Mouse (Mus musculus) MEL (cell line): ENCODE measurements around the gene Mapt.

Source experiments
- CTCF ChIP-seq, 3 experiments: IDR thresholded peaks in 2 of 3; conservative IDR thresholded peaks in 1 of 3; 2 replicates each; pipeline ENCODE4 v1.5.1; 2011 to 2012; ENCODE audit warnings: low read length in 3 of 3, low read depth in 2 of 3, mild to moderate bottlenecking in 2 of 3, improper control_type of control experiment in 1 of 3, inconsistent platforms in 1 of 3, mixed read lengths in 1 of 3, moderate library complexity in 1 of 3; ENCODE audit not compliant: control insufficient read depth in 1 of 3, insufficient read depth in 1 of 3, poor library complexity in 1 of 3, severe bottlenecking in 1 of 3
- EP300 ChIP-seq, 2 experiments: IDR thresholded peaks; 2 replicates each; pipeline ENCODE4 v1.6.1; 2011; ENCODE audit warnings: improper control_type of control experiment in 2 of 2, low read length in 2 of 2, low read depth in 1 of 2, mild to moderate bottlenecking in 1 of 2
- GATA1 ChIP-seq: IDR thresholded peaks from 2 replicates; pipeline ENCODE4 v1.6.1; 2011; ENCODE audit warnings: low read depth, low read length, improper control_type of control experiment
- KAT2A ChIP-seq: conservative IDR thresholded peaks from 2 replicates; pipeline ENCODE4 v1.6.1; 2012; ENCODE audit warnings: low read depth, low read length, improper control_type of control experiment, inconsistent platforms
- MAX ChIP-seq: IDR thresholded peaks from 2 replicates; pipeline ENCODE4 v1.6.1; 2011; ENCODE audit warnings: low read length, improper control_type of control experiment
- MEF2A ChIP-seq: IDR thresholded peaks from 2 replicates; pipeline ENCODE4 v1.6.1; 2014; ENCODE audit warnings: low read depth, mild to moderate bottlenecking, inconsistent platforms, low read length, improper control_type of control experiment; ENCODE audit not compliant: poor library complexity, insufficient replicate concordance, severe bottlenecking; ENCODE audit errors: extremely low read depth
- POLR2A ChIP-seq, 2 experiments: IDR thresholded peaks; 2 replicates each; pipeline ENCODE4 v1.6.1; 2011 to 2012; ENCODE audit warnings: low read length in 2 of 2, mild to moderate bottlenecking in 2 of 2, control low read depth in 1 of 2, improper control_type of control experiment in 1 of 2, low read depth in 1 of 2, moderate library complexity in 1 of 2; ENCODE audit not compliant: control insufficient read depth in 1 of 2, insufficient read depth in 1 of 2, poor library complexity in 1 of 2
- RAD21 ChIP-seq: IDR thresholded peaks from 2 replicates; pipeline ENCODE4 v1.6.1; 2011; ENCODE audit warnings: mild to moderate bottlenecking, low read depth, low read length, improper control_type of control experiment
- RCOR1 ChIP-seq: IDR thresholded peaks from 2 replicates; pipeline ENCODE4 v1.6.1; 2012; ENCODE audit warnings: low read depth, mild to moderate bottlenecking, inconsistent platforms, low read length, improper control_type of control experiment
- ZC3H11A ChIP-seq: IDR thresholded peaks from 2 replicates; pipeline ENCODE4 v1.6.1; 2012; ENCODE audit warnings: low read depth, mild to moderate bottlenecking, inconsistent platforms, low read length, improper control_type of control experiment
- ZMIZ1 ChIP-seq: IDR thresholded peaks from 2 replicates; pipeline ENCODE4 v1.6.1; 2012; ENCODE audit warnings: low read depth, mild to moderate bottlenecking, inconsistent platforms, low read length, improper control_type of control experiment, moderate library complexity

GRCm38 (mm10) chr11:104249420-104249819, 18.2 kb downstream of the Mapt start:
- TF ChIP-seq MAX (no peak), POLR2A (IDR thresholded peaks at IDR 0.05; ENCODE audit: control insufficient read depth in 1 of 2, insufficient read depth in 1 of 2, low read depth in 1 of 2, low read length in 2 of 2, poor library complexity in 1 of 2) (no peak), GATA1 (no peak), ZMIZ1 (no peak), CTCF (IDR thresholded peaks at IDR 0.05 in 2 of 3, conservative IDR thresholded peaks at IDR 0.05 in 1 of 3; ENCODE audit: control insufficient read depth in 1 of 3, insufficient read depth in 1 of 3, low read depth in 2 of 3, low read length in 3 of 3, poor library complexity in 1 of 3, severe bottlenecking in 1 of 3) (no peak), EP300 (IDR thresholded peaks at IDR 0.05; ENCODE audit: low read depth in 1 of 2, low read length in 2 of 2) (no peak), MEF2A (no peak), KAT2A (no peak), ZC3H11A (no peak), RAD21 (no peak), RCOR1 (no peak)
